In the genomic region with DNA sequence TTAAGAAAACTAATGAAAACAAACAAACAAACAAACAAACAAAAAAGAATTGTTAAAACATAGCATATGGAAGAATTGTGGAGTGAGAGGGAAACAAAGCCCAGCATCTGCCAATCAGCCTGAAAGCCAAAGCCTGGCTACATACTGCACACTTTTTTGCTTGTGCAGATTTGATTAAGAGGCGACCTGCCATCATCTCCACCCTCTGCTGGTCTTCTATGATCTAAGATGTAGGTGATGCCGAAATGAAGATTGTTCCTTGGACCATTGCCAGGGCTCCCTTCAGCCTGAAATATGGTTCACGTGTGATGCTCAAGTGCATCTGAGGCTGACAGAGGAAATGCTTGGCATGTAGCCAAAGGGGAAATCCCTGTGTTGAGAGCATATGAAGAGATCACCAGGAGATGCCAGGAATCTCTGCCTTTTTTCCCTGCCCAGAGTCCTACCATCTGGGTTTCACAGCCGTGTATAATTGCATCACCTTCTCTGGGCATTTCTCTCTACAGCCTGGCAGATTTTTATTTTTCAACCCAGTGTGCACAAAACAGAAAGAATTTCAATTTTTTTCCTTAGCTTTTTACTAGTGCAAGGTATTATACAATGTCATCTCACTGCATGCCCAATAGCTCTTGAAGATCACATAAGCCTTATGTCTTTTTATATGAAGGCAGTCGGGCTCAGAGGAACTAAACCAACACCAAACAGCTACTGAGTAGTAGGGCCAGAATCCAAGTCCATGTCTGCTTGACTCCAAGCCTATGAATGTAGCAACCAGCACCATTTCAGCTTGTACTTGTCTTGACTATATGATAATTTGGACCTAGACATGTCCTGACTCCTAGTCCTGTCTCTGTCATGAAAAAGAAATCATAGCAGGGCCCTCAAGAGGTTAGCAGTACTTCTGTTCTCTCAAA, we compare ENCODE assay signal across 9 mouse cellular contexts. TPM values are rescaled to one million over a fixed set of nuclear protein-coding genes. Genes with fewer than 3 reads are reported as not detected.
DNase-seq lines count a peak whose midpoint lies in the region; ATAC-seq lines count a peak whose summit lies in the region.
"Had no signal": no experiment of that assay in that cellular context is flagged by ENCODE, and none has a peak within 500 bp of the region (broad histone marks: within the 10 kb centered on the region; RNA-seq: fewer than 3 reads in every experiment).

No protein-coding gene starts in this region.

- H3K27ac ChIP-seq in heart, embryonic 14.5 days (replicated peaks in 1 of 2; ENCODE audit: control insufficient read depth in 1 of 2, insufficient read depth in 1 of 2, low read depth in 2 of 2, low read length in 2 of 2): peak overlapping the region in 1 of 2 experiments; percentile 11; a peak in 2 of 4 replicates
- H3K27ac ChIP-seq: liver, embryonic 14.5 days had no signal

- H3K9me3 ChIP-seq in heart, embryonic 14.5 days (ENCODE audit: control insufficient read depth, low read length): no peaks in the 10 kb centered on the region

- no peaks in the 10 kb centered on the region for H3K27me3 ChIP-seq in heart, embryonic 14.5 days (ENCODE audit: control insufficient read depth, insufficient read depth, low read length)
- no peaks in the 10 kb centered on the region; the same call in 1 of the 2 replicates for H3K27me3 ChIP-seq in splenic B cell, adult 2 months (ENCODE audit: control insufficient read depth, insufficient read depth, low read length, poor library complexity, severe bottlenecking)

- no peak overlapping the region for H3K9ac ChIP-seq in heart, embryonic 14.5 days (ENCODE audit: low read length)
- H3K9ac ChIP-seq: liver, embryonic 14.5 days had no signal

- no peak overlapping the region for H3K4me3 ChIP-seq in heart, embryonic 14.5 days (ENCODE audit: control insufficient read depth in 1 of 2, insufficient read depth in 1 of 2, low read depth in 1 of 2, low read length in 2 of 2)

- intact Hi-C loops in heart, postnatal 25 days (cut with DNase I): no loop called here
- intact Hi-C loops in heart, postnatal 10 days (cut with DNase I): no loop called here

- WGBS in heart, embryonic 14.5 days: 24% methylated on average over 5 of the region's 5 CpGs

- ATAC-seq in heart, embryonic 14.5 days (ENCODE audit: insufficient number of reproducible peaks, insufficient read depth, low FRiP score, low read depth): 0 out of 2 replicates have a peak, but pooled peaks have one; percentile 39

- H3K4me1 ChIP-seq in heart, embryonic 14.5 days (ENCODE audit: control insufficient read depth in 2 of 2, insufficient read depth in 2 of 2, low read length in 2 of 2): peaks cover 20 to 31% of the 10 kb centered on the region in 2 experiments

- peak overlapping the region; percentile 16; the same call in 1 of the 2 replicates for H3K4me2 ChIP-seq in heart, embryonic 14.5 days (ENCODE audit: low read length)

- DNase-seq in heart, postnatal 25 days (ENCODE audit: low spot score): no peak
- DNase-seq in retina, adult 2 months (ENCODE audit: low read depth, low spot score): peak; percentile 9
- DNase-seq in retina, embryonic 14.5 days (ENCODE audit: low spot score): no peak
- DNase-seq in heart, postnatal 10 days: peak; percentile 29 to 49
- DNase-seq in splenic B cell, adult 2 months (ENCODE audit: low read depth, low spot score): peak; percentile 36
- no peak for DNase-seq in testis, postnatal 10 days (ENCODE audit: low spot score)
- DNase-seq in testis, postnatal 14 days (ENCODE audit: low spot score): no peak

- H3K36me3 ChIP-seq in heart, embryonic 14.5 days (ENCODE audit: control insufficient read depth, insufficient read depth, low read length): no peaks in the 10 kb centered on the region
- no peaks in the 10 kb centered on the region for H3K36me3 ChIP-seq in splenic B cell, adult 2 months (ENCODE audit: control insufficient read depth, insufficient read depth, low read length, poor library complexity, severe bottlenecking)

RNA-seq across cellular contexts. Expression of gene Il12b, which starts 2.0 kb away (rescaled TPM):
- not detected in 2 replicates for polyA plus RNA-seq in heart, embryonic 14.5 days (2014; fragmentation: Nextera tagmentation; extraction: Ambion mirVana)
- total RNA-seq in heart, postnatal 25 days (2021): not detected
- total RNA-seq in heart, postnatal 10 days (2021): not detected

Comparison
In these comparisons a context has a peak if more than half of its experiments do, and no peak if none do; other contexts are left out.
1. DNase-seq: peak in retina, adult 2 months (single experiment), heart, postnatal 10 days (2 of 2) and splenic B cell, adult 2 months (single experiment); none in heart, postnatal 25 days (single experiment), retina, embryonic 14.5 days (single experiment), testis, postnatal 10 days (single experiment) and testis, postnatal 14 days (single experiment).